Mouse (Mus musculus): Measurements from ENCODE around the gene Tcp11l1. TPM values are rescaled to one million over a fixed set of nuclear protein-coding genes. Genes with fewer than 3 reads are reported as not detected.

Tcp11l1 gene
- polyA plus RNA-seq, 1 experiment = 16.5 TPM

DNA sequence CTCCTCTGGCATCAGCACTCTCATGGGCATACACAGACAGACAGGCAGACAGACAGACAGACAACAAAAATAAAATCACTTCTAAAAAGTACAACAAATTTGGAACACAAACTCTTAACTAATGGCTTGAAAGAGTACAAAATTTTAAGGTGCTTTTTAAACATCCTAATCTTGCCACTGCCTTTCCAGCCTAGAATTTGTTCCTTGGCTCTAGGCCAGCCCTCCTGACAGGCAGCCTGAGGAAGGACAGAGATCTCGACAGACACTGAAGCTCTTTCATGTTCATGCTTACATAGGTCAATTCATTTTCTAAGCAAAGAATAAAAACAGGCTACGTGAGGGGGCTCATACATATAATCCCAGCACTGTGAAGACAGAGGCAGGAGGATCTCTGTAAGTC lies 19.4 kb downstream of the Tcp11l1 start:
- no peak for TF ChIP-seq POLR2A (IDR thresholded peaks at IDR 0.05; ENCODE audit: extremely low read depth, insufficient read depth, low read length)
- no peak for TF ChIP-seq CTCF (IDR thresholded peaks at IDR 0.05; ENCODE audit: extremely low read depth, insufficient read depth, low read length)
- Histone ChIP-seq H3K4me3 (ENCODE audit: insufficient read depth, low read length) (no peak overlapping the region), H3K4me1 (ENCODE audit: control insufficient read depth, insufficient read depth, low read length) (no peaks in the 10 kb centered on the region), H3K27ac (ENCODE audit: insufficient read depth, low read length) (no peak overlapping the region)

DNA sequence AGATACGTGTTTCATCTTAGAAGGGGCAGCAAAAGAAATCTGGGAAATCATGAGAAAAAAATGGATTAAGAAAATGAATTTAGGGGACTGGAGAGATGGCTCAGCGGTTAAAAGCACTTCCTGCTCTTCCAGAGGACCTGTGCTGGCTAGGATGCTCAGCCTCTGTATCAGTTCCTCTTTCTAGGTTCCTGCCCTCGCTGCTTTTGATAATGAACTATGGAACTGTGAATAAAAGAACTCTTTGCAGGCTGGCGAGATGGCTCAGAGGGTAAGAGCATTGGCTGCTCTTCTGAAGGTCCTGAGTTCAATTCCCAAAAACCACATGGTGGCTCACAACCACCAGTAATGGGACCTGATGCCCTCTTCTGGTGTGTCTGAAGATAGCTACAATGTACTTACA lies 21.2 kb downstream of the Tcp11l1 start:
- TF ChIP-seq POLR2A (IDR thresholded peaks at IDR 0.05; ENCODE audit: extremely low read depth, insufficient read depth, low read length) (no peak), CTCF (IDR thresholded peaks at IDR 0.05; ENCODE audit: extremely low read depth, insufficient read depth, low read length) (no peak)
- H3K4me3 ChIP-seq (ENCODE audit: insufficient read depth, low read length) = no peak overlapping the region
- no peak overlapping the region for H3K27ac ChIP-seq (ENCODE audit: insufficient read depth, low read length)
- H3K4me1 ChIP-seq (ENCODE audit: control insufficient read depth, insufficient read depth, low read length) = no peaks in the 10 kb centered on the region

DNA sequence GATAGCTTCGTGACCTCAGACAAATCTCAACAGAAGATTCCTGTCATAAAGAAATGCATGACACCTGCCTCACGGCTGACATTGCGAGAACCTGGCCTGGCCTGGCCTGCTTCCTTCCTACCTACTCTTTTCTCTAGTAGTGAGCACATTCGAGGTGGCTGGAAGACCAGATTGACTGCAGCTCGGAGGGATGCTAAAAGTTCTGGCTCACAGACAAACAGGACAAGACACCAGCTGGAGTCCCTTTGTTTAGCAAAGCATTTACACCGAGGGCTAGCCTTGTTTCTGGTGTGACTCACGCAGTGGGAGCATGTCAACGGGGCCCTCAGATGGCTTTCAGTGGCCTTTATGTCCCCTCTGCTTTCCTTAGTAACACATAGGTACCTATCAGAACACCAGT lies 23.2 kb downstream of the Tcp11l1 start:
- no peak overlapping the region for H3K27ac ChIP-seq (ENCODE audit: insufficient read depth, low read length)
- no peak overlapping the region for H3K4me3 ChIP-seq (ENCODE audit: insufficient read depth, low read length)
- TF ChIP-seq CTCF (IDR thresholded peaks at IDR 0.05; ENCODE audit: extremely low read depth, insufficient read depth, low read length) (no peak), POLR2A (IDR thresholded peaks at IDR 0.05; ENCODE audit: extremely low read depth, insufficient read depth, low read length) (no peak)
- H3K4me1 ChIP-seq (ENCODE audit: control insufficient read depth, insufficient read depth, low read length) = no peaks in the 10 kb centered on the region

DNA sequence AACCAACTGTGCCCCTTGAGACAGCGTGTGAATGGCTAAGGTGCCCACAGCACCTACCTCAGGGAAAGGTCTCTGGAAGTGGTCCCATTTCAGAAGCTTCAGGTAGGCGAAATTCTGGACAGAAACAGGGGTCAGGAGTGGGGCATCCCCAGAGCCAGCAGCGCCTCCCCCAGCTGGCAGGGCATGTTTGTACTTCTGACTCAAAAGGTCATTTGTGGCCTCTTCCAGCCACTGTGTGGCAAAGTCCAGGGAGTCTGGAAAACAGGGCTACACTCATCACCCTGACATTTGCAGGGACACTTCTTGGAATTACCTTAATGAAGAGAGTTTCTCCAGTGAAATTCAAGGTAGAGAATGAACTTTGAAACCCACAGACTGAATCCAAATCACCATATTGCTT lies 23.6 kb downstream of the Tcp11l1 start:
- H3K27ac ChIP-seq (ENCODE audit: insufficient read depth, low read length) = no peak overlapping the region
- no peaks in the 10 kb centered on the region for H3K4me1 ChIP-seq (ENCODE audit: control insufficient read depth, insufficient read depth, low read length)
- no peak for TF ChIP-seq POLR2A (IDR thresholded peaks at IDR 0.05; ENCODE audit: extremely low read depth, insufficient read depth, low read length)
- no peak for TF ChIP-seq CTCF (IDR thresholded peaks at IDR 0.05; ENCODE audit: extremely low read depth, insufficient read depth, low read length)
- H3K4me3 ChIP-seq (ENCODE audit: insufficient read depth, low read length) = no peak overlapping the region

DNA sequence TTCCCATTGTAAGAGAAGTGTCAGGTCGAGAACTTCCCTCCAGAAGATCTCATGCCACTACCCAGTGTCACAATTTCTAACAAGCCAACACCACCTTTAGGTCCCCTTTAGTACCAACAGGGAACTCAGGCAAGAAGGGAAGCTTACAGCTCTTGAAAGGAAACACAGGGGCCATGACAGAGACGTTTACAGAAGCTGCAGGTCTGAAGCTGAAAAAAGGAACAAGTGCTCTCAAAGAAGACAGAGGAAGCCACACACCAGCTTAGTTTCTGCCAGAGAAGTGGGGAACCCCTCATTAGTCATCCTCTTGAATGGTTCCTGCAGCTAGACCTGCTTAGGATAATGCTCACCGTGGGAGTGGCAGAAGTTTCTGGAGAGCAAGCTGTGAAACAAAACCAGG lies 24.7 kb downstream of the Tcp11l1 start:
- TF ChIP-seq POLR2A (IDR thresholded peaks at IDR 0.05; ENCODE audit: extremely low read depth, insufficient read depth, low read length) = no peak
- Histone ChIP-seq H3K4me3 (ENCODE audit: insufficient read depth, low read length) (no peak overlapping the region), H3K27ac (ENCODE audit: insufficient read depth, low read length) (no peak overlapping the region), H3K4me1 (ENCODE audit: control insufficient read depth, insufficient read depth, low read length) (no peaks in the 10 kb centered on the region)

DNA sequence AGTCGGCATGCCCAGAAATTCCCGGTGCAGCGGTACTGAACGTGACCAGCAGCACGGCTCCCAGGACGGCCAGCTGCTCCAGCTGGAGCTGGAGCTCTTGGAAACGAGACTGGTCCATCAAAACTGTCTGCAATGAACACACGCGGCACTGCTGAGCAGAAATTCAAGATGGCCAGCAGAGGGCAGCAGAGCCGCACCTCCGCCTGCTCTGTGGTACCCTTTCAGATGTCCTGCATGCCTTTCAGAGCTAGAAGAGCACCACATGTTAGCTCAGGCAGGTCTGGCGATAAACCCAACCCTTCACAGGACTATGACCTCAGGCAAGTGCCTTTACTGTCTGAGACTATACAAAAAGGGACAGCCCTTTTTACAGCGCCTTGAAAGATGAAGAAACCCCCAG lies 26.6 kb downstream of the Tcp11l1 start:
- H3K4me3 ChIP-seq (ENCODE audit: insufficient read depth, low read length) = no peak overlapping the region
- no peak overlapping the region for H3K27ac ChIP-seq (ENCODE audit: insufficient read depth, low read length)
- H3K4me1 ChIP-seq (ENCODE audit: control insufficient read depth, insufficient read depth, low read length) = no peaks in the 10 kb centered on the region
- TF ChIP-seq POLR2A (IDR thresholded peaks at IDR 0.05; ENCODE audit: extremely low read depth, insufficient read depth, low read length) (no peak), CTCF (IDR thresholded peaks at IDR 0.05; ENCODE audit: extremely low read depth, insufficient read depth, low read length) (peak; percentile 92)

DNA sequence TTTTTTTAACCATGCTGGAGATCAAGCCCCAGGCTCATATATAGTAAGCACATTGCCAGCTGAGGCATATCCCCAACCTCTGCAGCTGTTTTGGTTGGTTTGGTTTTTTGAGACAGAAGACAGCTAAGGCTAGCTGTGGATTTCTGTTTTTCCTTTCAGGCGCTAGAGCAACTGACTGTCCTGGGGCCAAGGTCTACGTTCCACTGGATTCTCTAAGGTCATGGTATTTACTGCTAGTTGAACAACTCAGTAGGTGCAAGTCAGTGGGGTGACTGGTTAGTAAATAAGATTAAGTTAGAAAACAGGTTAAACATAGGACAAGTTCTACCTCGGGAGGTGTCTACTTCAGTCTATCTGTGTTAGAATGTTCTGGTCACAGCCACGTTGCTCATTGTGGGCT lies 27.2 kb downstream of the Tcp11l1 start:
- TF ChIP-seq POLR2A (IDR thresholded peaks at IDR 0.05; ENCODE audit: extremely low read depth, insufficient read depth, low read length) (no peak), CTCF (IDR thresholded peaks at IDR 0.05; ENCODE audit: extremely low read depth, insufficient read depth, low read length) (no peak)
- H3K4me1 ChIP-seq (ENCODE audit: control insufficient read depth, insufficient read depth, low read length) = no peaks in the 10 kb centered on the region
- no peak overlapping the region for H3K4me3 ChIP-seq (ENCODE audit: insufficient read depth, low read length)
- no peak overlapping the region for H3K27ac ChIP-seq (ENCODE audit: insufficient read depth, low read length)

DNA sequence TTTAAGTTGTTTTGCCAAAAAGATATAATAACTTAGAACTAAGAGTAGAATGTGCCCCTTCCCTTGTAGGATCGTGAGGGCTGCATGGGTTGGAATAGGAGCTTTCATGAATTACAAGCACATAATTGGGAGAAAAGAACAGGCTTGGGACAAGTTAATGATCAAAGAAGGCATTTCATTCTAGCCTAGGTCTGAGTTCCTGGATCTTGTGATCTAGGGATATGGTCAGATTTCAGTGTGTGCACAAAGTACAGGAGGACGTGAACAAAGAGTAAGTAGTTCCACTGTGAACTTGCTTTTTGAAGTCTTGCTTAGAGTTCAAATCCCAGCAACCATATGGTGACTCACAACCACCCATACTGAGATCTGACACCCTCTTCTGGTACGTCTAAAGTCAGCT lies 34.6 kb downstream of the Tcp11l1 start:
- H3K4me1 ChIP-seq (ENCODE audit: control insufficient read depth, insufficient read depth, low read length) = no peaks in the 10 kb centered on the region; the same call in 1 of the 2 replicates
- H3K27ac ChIP-seq (ENCODE audit: insufficient read depth, low read length) = no peak overlapping the region
- no peak for TF ChIP-seq CTCF (IDR thresholded peaks at IDR 0.05; ENCODE audit: extremely low read depth, insufficient read depth, low read length)
- no peak for TF ChIP-seq POLR2A (IDR thresholded peaks at IDR 0.05; ENCODE audit: extremely low read depth, insufficient read depth, low read length)
- no peak overlapping the region for H3K4me3 ChIP-seq (ENCODE audit: insufficient read depth, low read length)

DNA sequence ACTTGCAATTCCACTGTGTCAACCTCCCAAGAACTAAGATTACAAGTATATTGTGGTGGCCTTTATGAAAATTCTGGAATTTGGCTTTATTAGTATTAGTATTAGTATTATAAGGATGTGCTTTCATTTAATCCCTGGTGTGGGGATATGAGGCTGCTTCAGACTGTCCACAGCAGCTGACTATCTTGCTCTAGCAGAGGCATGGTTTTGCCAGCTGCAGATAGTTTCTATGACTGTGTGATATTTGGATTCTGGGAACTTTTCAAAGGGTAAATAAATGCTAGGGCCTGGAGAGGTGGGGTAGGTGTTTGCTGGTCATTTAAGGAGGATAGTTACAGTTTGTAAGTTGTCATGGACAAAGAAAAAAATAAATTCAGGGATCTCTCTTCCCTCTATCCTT lies 40.2 kb downstream of the Tcp11l1 start:
- Histone ChIP-seq H3K27ac (ENCODE audit: insufficient read depth, low read length) (no peak overlapping the region), H3K4me3 (ENCODE audit: insufficient read depth, low read length) (no peak overlapping the region), H3K4me1 (ENCODE audit: control insufficient read depth, insufficient read depth, low read length) (no peaks in the 10 kb centered on the region)
- TF ChIP-seq CTCF (IDR thresholded peaks at IDR 0.05; ENCODE audit: extremely low read depth, insufficient read depth, low read length) = no peak
- TF ChIP-seq POLR2A (IDR thresholded peaks at IDR 0.05; ENCODE audit: extremely low read depth, insufficient read depth, low read length) = no peak

DNA sequence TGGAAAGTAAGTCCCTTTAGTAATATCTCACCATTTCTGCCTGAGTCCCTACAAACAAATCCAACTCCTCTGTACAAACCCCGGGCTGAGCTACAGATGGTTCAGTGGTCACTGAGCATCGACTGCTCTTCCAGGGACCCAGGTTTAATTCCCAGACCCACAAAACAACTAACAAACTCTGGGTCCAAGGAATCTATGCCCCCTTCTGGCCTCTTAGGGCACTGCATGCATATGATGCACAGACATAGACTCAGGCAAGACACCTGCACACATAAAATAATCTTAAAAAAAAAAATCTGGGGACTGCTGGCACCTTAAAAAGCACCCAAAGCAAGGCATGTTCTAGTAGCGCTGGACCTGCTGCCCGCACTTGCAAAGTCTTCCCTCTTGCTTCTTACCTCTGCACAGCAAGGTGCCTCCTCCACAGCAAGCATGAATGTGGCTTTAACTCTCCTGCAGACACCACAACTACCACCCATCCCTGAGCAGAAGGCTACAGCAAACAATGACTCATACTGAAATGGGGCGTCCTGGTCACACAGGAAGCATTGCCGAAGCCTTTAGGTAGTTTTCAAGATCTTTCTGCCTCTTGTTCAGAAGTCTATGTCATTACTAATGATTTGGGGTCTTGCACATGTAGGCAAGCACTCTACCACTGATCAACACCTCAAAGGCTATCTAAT lies 42.7 kb downstream of the Tcp11l1 start:
- Histone ChIP-seq H3K4me3 (ENCODE audit: insufficient read depth, low read length) (no peak overlapping the region), H3K27ac (ENCODE audit: insufficient read depth, low read length) (no peak overlapping the region)
- TF ChIP-seq POLR2A (IDR thresholded peaks at IDR 0.05; ENCODE audit: extremely low read depth, insufficient read depth, low read length) (no peak), CTCF (IDR thresholded peaks at IDR 0.05; ENCODE audit: extremely low read depth, insufficient read depth, low read length) (0 out of 2 replicates have a peak, but pooled peaks have one; percentile 0)

More for the DNA sequence above, 42.7 kb downstream of the Tcp11l1 start:
- no peaks in the 10 kb centered on the region for H3K4me1 ChIP-seq (ENCODE audit: control insufficient read depth, insufficient read depth, low read length)

Data from cortical plate, adult 2 months (tissue).